Mouse (Mus musculus) ES-Bruce4 (cell line): Measurements from ENCODE around the gene Gpatch2.

Experiments
- CTCF ChIP-seq: IDR thresholded peaks from one replicate; pipeline ENCODE4 v1.8.1; 2011; ENCODE audit warnings: low read depth, low read length
- EP300 ChIP-seq: IDR thresholded peaks from 2 replicates; pipeline ENCODE4 v1.6.1; 2011; ENCODE audit warnings: low read depth, low read length; ENCODE audit not compliant: insufficient read depth
- POLR2A ChIP-seq: IDR thresholded peaks from one replicate; pipeline ENCODE4 v1.8.1; 2011; ENCODE audit warnings: low read length; ENCODE audit not compliant: insufficient read depth

GRCm38 (mm10) chr1:187295038-187295559 lies 79.8 kb downstream of the Gpatch2 start:
- TF ChIP-seq POLR2A (no peak), CTCF (no peak), EP300 (no peak)
